Mouse (Mus musculus) adrenal gland, adult 2 months (tissue): ENCODE results near the gene Entpd7. TPM values are rescaled to one million over a fixed set of nuclear protein-coding genes. Genes with fewer than 3 reads are reported as not detected.

Experiments used
- DNase-seq: peaks from one replicate; pipeline ENCODE4 v3.0.0; 2021
- polyA plus RNA-seq: library from polyadenylated mRNA; depleted of rRNA; stranded (reverse); fragments of >200 nt; gene quantifications from 2 replicates; pipeline ENCODE4 v1.2.3, GENCODE M21; 2012
- total RNA-seq, 2 experiments: library from RNA; stranded (reverse); gene quantifications; 2 replicates each; pipeline ENCODE4 v1.2.3; 2021

Entpd7 gene
- total and polyA plus RNA-seq, 3 experiments = 4.0 to 20.0 (median 16.3) TPM

DNA sequence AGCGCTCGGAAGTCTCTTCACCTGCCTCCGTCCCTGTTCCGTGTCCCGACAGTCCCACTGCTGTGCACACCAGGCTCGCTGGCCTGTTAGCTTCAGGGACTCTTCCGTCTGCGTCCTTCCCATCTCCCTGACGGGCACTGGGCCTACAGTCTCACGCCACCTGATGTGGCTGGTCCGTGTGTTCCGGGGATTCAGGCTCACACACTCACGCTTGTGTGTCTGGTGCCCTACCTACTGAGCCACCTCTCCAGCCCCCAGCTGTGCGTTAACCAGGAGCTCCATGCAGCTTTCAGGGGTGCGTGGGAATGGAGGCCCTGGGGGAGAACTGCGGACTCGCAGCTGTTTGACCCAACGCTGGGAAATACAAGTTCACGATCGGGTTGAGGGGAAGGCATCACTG is 34.7 kb downstream of the Entpd7 start:
- DNase-seq = no peak

DNA sequence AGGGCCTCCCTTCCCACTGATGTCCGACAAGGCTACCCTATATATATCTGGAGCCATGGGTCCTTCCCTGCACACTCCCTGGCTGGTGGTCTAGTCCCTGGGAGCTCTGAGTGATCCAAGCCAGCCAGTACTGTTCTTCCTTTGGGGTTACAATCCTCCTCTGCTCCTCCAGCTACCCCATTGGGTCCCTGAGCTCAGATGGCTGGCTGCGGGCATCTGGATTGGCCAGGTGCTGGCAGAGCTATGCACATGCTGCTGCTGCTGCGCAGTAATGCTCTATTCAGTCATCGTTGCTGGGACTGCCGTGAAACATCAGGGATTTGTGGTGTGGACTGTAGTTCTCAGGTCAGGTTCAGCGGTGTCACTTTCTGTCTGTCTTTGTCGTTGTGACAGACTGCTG is 35.3 kb downstream of the Entpd7 start:
- DNase-seq = no peak

DNA sequence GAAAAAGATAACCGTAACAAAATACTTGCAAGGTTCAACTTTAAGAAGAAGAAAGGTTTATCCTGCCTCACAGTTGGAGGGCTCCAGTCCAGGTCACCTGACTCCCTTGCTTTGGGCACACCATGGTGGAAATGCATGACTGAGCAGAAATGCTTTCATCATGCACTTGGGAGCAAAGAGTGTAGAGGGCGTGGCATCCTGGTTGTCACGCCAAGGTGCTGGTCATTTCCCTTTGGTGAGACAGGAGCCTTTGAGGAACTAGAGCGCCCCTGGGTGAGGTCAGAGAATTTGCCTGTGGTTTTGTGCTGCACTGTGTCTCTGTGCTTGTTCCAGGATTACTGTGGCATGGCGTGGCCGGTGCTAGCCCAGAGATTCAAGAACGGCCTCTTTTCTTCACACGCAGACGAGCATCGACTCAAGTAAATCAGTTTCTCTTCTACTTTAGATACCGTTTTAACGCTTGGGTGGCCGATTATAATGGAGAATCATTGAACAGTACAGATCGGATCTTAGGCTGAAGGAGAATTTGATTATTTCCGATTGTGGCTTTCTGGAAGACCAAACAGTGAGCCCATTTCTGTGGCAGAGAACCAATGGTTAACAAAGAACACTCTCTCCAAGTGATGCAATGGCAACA is 37.2 kb downstream of the Entpd7 start:
- no peak for DNase-seq

DNA sequence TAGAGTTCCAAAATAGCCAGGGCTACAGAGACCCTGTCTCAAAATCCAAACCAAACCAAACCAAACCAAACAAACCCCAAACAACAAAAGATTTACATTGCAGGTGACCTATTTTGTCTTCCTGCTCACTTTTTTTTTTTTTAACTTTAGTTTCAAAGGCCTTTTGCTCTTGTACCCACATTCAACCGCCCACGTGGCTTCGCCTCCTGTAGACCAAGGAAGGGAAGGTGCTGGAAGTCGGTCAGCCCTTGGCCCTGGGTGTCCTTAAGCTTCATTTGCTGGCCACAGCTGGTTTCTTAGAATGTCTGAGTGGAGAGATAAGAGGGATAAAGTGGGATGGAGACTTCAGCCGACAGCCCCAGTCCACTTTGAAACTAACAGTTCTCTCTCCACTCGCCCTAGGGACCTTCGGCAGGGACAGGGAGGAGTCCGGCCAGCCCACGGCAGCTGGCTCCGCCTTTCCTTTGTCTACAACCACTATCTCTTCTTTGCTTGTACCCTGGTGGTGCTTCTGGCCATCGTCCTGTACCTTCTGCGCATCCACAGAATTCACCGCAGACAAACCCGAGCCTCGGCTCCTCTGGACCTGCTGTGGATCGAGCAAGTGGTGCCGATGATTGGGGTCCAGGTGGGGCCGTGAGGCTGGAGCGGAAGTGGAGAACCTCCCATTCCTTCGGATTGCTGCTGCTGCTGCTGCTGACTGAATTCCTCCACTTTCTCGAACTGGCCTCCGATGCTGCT is 40.0 kb downstream of the Entpd7 start:
- DNase-seq = peak; percentile 32

DNA sequence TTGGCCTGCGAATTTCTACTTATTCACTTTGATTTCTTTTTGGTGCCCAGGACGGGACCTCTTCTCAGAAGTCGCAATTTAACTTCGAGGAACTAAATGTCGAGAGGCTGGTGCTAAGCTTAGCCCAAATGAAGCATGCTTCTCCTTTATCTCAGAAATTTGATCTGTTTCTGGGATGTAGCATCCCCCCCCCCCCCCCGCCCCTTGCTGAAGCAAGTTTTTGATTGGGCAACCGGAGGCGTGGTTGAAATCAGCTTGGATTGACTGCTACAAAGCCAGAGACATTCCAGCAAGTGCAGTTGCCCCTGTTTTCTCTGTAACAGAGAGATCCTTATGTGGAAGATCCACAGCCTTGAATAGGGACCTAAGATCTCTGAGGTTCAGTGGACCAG is 40.6 kb downstream of the Entpd7 start:
- DNase-seq = no peak

DNA sequence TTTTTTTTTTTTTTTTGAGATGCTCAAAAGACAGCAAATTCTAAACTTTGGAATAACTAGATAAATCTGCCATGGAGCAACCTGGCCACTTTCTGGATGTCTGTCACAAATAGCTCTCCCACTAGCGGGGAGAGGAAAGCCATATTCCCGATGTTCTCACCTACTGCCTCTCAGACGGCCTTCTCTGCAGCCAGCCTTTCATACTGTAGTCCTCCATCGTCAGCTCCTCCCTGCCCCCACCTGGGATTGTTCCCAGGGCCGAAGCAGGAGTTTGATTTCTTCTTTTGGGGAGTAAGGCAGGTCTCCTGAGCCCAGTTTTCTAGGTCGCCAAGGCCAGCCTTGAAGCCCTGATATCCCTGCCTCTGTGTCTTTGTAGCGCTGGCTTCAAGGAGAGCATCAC is 41.7 kb downstream of the Entpd7 start:
- DNase-seq = peak; percentile 17

DNA sequence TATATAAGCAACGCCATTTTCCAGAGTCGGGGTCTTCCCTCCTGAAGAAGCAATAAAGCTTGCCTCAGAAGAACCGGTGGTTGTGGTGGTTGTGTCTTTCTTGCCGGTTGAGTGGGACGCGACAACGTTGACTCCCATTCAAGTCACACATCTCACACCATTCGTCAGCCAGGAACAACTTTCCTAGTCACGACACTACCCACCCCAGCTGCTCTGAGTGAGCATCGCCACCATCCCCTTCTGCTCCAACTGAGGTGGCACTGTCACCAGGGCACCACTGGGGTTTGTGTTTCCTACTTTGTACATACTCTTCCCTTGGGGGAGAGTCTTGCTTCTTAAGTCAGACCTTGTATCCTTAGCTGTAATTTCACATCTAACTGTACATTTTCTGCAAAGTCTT is 48.9 kb downstream of the Entpd7 start:
- no peak for DNase-seq

DNA sequence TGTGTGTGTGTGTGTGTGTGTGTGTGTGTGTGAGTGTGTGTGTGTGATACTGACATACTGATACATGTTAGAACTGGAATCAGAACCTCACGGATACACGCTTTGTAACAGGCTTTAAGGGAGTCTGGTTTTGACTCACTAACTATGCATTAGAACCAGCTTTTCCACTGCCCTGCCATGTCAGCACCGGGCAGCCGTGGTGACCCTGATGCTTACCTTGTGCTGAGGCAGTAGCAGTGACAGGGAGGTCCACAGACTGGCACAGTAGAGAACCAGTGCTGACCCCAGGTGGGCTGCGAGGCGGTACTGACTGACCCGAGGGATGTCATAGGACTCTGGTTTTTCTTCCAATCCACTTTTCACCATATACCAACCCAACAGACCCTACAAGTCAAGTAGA is 53.9 kb downstream of the Entpd7 start:
- no peak for DNase-seq

DNA sequence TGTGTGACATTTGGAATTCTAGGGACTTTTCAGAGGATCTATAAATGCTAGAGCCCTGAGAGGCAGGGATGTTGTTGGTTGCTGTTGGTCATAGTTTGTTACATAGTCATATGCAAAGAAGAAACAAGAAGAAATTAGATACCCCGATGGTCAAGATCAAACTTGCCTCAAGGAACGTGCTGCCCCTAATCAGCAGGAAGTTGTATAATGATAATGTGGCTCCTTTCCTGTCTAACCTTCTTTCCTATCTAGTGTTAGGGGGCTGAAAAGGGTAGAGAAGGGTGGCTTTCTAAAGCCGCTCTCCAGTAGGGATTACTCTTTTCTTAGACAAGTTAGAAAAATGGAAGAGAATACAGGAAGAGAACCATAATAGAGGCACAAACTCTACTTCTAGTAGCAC is 56.3 kb downstream of the Entpd7 start:
- DNase-seq = no peak

DNA sequence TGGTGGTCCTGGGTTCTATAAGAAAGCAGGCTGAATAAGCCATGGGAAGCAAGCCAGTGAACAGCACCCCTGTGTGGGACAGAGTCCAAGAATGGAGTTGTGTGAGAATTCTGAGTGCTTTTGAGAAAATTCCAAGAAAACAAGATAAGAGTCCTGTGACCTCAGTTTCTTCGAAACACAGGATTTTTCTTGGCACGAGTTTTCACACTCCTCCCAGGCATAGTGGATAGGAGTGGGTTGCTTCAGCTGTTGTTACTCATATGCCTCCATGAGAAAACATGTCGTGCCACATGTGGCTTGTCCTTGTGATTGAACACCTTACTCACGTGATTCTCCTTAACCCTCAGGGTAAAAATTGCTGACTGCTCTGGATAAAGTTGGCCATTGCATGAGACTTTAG is 58.4 kb downstream of the Entpd7 start:
- DNase-seq = no peak

DNA sequence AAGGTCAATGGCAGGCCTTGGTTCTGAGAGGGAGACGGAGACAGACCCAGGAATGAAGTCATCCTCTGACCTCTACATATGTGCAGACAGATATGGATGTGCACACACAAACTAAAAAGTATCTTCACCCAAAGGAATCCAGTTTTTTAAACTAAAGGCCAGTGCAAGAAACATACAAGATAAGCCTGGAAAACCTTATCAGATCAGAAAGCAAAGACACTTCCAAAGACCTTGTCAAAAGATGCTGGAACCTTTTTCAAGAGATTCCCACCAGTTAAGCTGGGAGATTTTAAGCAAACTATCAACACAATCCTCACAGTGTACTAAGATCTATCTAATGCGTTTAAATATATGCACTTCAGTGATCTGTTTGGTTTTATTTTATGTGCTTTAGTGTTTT is 60.5 kb downstream of the Entpd7 start:
- no peak for DNase-seq

DNA sequence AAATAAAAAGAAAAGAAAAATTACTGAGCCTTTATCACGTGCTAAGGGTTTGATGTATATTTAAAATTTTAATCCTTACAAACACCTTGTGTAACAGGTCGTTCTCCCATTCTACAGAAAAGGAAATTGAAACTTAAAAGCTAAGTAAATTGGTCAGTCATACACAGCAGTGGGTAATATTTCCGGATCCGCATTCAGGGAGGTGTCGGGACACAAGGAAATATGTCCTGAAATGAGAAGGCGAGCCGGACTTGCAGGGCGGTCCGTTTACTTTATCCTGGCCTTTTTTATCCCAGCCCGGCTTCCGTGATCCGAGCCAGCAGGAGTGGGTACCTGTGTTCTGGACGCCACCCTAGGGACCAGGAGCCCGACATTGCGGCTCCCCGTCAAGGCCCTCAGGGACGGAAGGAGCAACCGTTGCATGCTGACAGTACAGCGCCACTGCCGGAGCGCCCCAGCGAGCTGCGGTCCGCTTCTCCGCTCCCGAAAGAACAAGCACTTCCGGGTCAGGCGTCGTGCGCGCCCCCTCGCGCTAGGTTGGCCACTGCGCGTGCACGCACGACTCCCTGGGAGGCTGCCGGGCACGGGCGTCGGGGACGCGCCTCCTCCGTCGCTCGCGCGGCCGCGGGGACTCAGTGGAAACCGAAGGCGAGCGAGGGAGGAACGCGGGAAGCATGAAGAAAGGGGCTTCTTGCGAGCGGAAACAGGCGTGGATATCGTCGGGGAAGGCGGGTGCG is 63.2 kb downstream of the Entpd7 start, which contains the start of the genes Cutc and Cox15:
Gene Cutc, plus strand, starts transcription at position 508 of the 737 bp plus-strand sequence.
Gene Cox15, minus strand, starts transcription at position 512 of the 737 bp plus-strand sequence.
- DNase-seq = peak; percentile 99

DNA sequence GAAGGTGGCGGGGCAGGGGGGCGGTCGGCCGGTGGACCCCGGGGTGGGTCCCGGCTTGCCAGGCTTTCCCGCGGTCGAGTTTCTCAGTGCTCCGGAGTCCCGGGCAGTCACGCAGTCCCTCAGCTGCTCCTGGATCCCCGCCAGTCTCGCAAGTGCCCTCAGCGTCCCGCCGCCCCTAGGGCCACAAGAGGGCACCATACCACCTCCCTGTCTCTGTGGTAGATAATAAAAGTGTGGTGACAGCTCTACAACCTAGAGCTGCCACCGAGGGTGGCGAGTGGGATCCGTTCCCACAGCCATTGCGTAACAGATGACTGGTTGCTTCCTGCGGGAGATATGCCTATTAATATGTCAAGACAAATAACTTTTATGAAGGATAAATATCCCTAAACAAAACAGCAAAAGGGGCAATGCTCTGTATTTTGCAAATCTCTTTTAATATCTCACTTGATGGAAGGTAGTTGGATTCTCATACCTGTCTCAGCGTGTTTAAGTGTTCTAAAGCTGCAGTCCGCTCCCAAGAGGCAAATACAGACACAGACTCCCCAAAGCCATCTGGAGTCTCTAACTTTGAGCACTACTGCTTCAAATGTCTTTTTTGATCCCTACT is 63.9 kb downstream of the Entpd7 start:
- peak; percentile 95 for DNase-seq

DNA sequence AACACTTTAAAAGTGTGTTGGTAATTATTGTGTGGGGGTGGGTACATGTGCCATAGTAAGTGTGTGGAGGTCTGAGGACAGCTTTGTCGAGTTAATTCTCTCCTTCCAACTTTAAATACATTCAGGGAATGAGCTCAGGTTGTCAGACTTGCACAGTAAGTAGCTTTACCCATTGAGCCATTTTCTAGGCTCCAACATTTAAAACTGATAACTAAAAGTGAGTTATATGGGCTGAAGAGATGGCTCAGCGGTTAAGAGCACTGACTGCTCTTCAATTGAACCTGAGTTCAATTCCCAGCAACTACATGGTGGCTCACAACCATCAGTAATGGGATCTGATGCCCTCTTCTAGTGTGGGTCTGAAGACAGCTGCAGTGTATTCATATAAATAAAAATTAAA is 64.8 kb downstream of the Entpd7 start:
- DNase-seq = no peak

DNA sequence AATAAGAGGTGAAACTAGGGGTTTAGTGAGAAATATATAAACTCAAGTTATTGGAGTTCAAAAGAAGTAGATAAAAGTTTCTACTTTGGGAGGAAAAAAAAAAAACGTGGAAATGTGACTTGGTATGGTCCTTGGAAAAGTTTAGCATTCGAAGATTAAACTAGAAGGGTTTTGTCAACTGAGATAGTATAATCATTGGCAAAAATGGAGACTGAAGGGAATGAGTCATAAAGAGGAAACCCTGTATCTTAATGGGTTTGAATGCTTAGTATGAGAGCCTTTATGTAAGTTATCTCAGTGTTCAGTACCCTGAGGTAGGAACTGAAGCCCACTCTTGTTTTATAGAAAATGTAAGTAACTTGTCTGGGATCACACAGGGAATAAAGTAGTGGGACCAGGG is 65.4 kb downstream of the Entpd7 start:
- no peak for DNase-seq

DNA sequence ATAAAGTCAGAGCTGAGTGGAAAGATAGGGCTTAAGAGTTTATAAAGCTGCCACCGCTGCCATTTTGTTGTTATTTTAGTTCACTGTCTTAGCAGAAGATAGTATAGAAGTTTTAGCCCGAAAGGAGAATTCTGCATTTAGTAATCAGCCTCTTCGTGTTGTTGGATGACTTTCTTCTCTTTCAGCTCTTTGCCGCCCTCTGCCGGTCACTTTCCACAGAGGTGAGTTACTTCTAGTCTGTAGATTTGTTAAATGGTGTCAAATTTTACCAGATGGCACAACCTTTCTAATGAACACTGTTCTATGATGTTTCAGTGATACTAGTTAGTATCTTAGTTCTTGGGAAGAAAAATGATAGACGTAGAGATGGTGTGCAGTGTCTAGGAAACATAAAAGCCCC is 71.0 kb downstream of the Entpd7 start:
- DNase-seq = peak; percentile 58

DNA sequence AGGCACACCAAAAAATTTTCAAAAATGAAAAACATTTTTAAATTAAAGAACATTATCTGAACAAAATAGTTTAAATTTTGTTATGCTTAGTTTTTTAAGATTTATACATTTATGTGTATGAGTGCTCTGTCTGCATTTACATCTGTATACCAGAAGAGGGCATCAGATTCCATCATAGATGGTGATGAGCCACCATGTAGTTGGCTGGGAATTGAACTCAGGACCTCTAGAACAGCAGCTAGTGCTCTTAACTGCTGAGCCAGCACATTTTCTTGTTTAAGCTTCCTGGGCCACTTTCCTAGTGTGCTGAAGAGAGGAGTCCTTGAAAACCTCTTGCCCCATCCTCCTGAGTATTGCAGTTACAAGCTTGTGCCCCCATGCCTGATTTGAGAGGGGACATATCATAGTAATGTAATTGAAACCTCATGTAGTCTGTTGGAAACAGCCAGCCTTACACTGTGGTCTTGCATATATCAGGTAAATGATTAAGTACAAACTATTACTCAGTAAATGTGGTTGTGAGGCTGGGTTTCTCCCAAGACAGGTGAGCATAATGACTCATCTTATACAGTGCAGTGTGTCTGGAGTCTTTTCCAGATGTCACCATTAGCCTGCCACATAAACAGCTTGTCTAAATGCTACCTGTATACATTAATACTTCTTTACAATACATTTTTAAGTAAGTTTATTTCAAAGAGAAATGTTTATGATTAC is 72.2 kb downstream of the Entpd7 start:
- DNase-seq = no peak

DNA sequence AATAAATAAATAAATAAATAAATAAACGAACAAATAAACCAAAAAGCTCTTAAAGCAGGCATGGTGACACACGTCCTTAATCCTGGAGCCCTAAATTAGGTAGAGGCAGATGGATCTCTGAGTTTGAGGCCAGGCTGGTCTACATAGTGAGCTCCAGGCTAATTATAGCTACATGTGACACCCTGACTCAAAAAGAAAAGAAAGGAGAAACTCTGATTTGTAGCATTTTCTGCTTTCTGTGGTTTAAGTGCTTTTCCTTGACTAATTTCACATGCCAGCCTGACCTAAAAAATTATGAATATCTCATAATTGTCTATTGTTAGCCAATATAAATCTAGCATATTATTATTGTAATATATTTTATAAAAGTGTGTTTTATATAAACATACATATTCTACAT is 72.9 kb downstream of the Entpd7 start:
- DNase-seq = no peak

DNA sequence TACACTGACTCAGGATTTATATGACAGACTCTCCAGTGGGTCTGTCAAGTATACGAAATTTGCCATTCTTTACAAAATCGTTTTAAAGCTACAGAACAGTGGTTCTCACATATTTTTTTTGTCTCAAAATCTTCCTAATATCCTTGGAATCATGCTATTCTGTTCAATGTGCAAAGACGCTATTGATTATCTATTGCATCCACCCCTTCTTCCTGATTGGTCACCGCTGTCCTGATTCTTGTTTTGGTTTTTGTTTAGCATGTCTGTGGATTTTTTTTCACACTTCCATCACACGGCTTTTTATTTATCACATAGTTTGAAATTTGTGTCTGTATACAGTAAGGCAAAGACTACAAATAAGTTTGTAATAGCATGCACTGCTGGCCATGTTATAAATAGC is 77.0 kb downstream of the Entpd7 start:
- DNase-seq = no peak

DNA sequence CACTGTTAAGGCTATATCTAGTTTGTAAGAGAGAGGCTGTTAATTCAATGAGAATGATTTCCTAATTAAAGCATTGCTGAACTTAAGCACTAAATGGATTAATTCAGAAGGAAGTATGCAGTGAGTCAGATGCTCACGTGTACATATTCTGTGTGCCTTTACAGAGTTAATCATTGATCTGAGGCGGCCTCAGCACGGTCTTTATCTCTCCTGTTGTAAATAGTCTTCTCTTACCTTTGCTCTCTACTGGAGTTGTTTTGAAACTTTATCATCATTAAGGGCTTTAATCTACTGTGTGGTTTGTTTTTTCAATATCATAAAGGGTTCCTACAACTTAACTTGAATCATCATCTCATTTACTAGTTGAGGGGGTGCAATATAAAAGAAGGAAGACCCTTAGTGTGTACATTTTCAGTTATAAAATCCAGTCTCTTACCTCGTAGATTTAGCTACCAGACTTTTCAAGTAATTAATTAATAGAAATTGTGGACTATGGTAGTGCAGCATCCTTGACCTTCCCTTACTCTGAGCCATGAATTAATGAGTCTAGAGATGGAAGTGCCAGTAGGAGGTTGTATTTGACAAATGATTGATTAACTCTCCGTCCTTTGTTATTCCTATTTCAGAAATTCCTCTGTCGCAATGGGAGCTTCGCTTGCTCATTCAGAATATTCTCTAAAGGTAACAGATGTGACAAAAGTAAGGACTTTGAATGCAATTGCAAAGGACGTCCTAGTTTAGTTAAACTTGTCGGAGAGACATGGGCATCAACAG is 78.3 kb downstream of the Entpd7 start:
- DNase-seq = peak; percentile 30

DNA sequence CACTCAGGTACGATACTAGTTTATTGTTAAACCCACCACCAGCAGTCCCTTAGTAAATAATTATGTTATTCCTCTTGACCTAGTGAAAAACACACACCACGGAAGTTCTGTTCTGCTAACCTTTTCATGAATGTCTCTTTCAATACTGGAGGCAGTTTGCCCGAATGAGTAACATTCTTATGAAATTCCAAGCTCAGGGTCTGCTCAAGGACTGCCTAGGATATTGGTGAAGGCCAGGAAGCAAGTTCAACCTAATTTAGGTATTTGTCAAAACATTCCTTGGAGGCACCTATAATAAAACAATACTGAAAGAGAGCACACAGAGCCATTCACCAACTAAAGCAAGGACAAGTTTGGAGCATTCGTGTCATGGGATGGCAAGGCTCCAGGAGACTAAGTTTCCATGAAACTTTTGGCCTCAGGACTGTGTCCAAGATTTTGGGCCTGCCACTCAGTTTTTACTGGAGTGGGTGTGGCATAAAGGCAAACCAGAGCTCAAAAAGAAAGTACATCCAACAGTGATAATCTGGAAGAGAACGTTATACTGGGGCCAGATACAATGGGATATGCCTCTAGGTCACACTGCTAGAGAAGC is 80.0 kb downstream of the Entpd7 start:
- peak; percentile 63 for DNase-seq
